Mouse (Mus musculus) forebrain, embryonic 16.5 days (tissue): ENCODE results near the gene Klhl31. TPM values are rescaled to one million over a fixed set of nuclear protein-coding genes. Genes with fewer than 3 reads are reported as not detected.

ENCODE experiments used
- ATAC-seq: fragments of 200-750 bp; cut with Nextera tagmentation; 2 replicates; pipeline ENCODE4 v1.8.0; 2017; ENCODE audit warnings: mild to moderate bottlenecking, moderate library complexity
- H3K27ac ChIP-seq: fragments of 300-500 bp; sonication (generic); 2 replicates; pipeline ENCODE4 v1.5.1; 2014; ENCODE audit warnings: low read length, control low read depth
- H3K27me3 ChIP-seq: fragments of 300-500 bp; sonication (generic); replicated peaks from 2 replicates; pipeline ENCODE4 v1.6.1; 2014; ENCODE audit warnings: low read length; ENCODE audit not compliant: control insufficient read depth, insufficient read depth
- H3K36me3 ChIP-seq: fragments of 300-500 bp; sonication (generic); 2 replicates; pipeline ENCODE4 v1.6.1; 2014; ENCODE audit not compliant: control insufficient read depth, insufficient read depth
- H3K4me1 ChIP-seq: fragments of 300-500 bp; sonication (generic); replicated peaks from 2 replicates; pipeline ENCODE4 v1.6.1; 2014; ENCODE audit warnings: low read length; ENCODE audit not compliant: control insufficient read depth, insufficient read depth
- H3K4me2 ChIP-seq: fragments of 300-500 bp; sonication (generic); 2 replicates; pipeline ENCODE4 v1.6.1; 2014; ENCODE audit warnings: mild to moderate bottlenecking, low read length, control low read depth
- H3K4me3 ChIP-seq: fragments of 300-500 bp; sonication (generic); replicated peaks from 2 replicates; pipeline ENCODE4 v1.5.1; 2014; ENCODE audit warnings: mild to moderate bottlenecking, low read length, control low read depth
- H3K9ac ChIP-seq: fragments of 300-500 bp; sonication (generic); replicated peaks from 2 replicates; pipeline ENCODE4 v1.6.1; 2014; ENCODE audit warnings: low read depth, low read length, control low read depth
- H3K9me3 ChIP-seq: fragments of 300-500 bp; sonication (generic); 2 replicates; pipeline ENCODE4 v1.6.1; 2016; ENCODE audit warnings: low read length; ENCODE audit not compliant: control insufficient read depth
- WGBS: fragments of 180-500 bp; shearing (Covaris S2); extraction: QIAGEN DNeasy Blood & Tissue Kit; methylation state at CpG from one replicate; pipeline ENCODE4 v1.1.7; 2014; 5-methylcytosine and 5-hydroxymethylcytosine counted together
- polyA plus RNA-seq: library from polyadenylated mRNA; unstranded; fragments of >200 nt; fragmentation: Nextera tagmentation; extraction: Ambion mirVana; gene quantifications from 2 replicates; pipeline ENCODE4 v1.2.1, GENCODE M21; 2015

The Klhl31 gene
- polyA plus RNA-seq, 1 experiment from 2014 or later: 0.04 TPM

DNA sequence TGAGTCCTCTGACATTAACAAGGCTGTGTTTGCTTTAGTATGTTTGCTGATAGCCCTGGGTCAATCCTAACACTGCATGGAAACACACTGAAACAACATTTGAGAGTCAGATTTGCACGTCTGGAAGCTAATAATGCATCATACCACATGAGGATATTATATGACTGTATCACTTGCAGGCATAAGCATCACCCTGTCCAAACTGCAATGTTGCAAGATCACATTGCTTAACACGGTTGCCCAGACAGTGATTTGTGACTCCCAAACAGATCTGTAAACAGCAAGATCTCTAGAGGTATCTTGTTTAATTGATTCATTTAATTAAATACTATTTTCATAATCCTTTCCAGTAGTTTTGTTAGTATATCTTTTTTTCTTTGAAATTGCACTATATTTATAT lies 17.9 kb upstream of the Klhl31 start:
- Histone ChIP-seq H3K4me1 (no peaks in the 10 kb centered on the region), H3K36me3 (no peaks in the 10 kb centered on the region), H3K4me2 (no peak overlapping the region), H3K27me3 (no peaks in the 10 kb centered on the region), H3K9ac (no peak overlapping the region), H3K4me3 (no peak overlapping the region), H3K27ac (no peak overlapping the region), H3K9me3 (0 out of 2 replicates have a peak, but pooled peaks cover 2% of the 10 kb centered on the region)
- WGBS: 85% methylated on average over 2 of the region's 2 CpGs
- no peak for ATAC-seq

DNA sequence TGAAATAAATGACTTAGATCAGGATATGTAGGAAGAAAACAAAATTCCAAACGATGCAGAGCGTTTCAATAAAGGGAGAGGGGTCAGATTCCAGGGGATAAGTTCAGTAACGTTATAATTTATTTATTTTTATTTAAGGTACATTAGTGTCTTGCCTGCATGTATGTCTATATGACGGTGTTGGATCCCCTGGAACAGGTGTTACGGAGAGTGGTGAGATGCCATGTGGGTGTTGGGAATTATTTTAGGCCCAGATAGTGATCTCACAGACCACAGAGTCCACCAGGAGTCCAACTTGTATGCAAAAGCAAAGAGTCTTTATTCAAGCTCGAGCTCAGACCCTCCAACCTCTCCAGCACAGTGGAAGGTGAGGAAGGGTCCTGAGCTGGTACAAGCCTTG lies 16.2 kb upstream of the Klhl31 start:
- Histone ChIP-seq H3K4me1 (no peaks in the 10 kb centered on the region), H3K9me3 (0 out of 2 replicates have a peak, but pooled peaks cover 2% of the 10 kb centered on the region), H3K4me2 (no peak overlapping the region), H3K4me3 (no peak overlapping the region), H3K36me3 (no peaks in the 10 kb centered on the region), H3K27me3 (no peaks in the 10 kb centered on the region), H3K27ac (no peak overlapping the region), H3K9ac (no peak overlapping the region)
- ATAC-seq: peak; percentile 47
- WGBS: 86% methylated on average over 6 of the region's 6 CpGs

DNA sequence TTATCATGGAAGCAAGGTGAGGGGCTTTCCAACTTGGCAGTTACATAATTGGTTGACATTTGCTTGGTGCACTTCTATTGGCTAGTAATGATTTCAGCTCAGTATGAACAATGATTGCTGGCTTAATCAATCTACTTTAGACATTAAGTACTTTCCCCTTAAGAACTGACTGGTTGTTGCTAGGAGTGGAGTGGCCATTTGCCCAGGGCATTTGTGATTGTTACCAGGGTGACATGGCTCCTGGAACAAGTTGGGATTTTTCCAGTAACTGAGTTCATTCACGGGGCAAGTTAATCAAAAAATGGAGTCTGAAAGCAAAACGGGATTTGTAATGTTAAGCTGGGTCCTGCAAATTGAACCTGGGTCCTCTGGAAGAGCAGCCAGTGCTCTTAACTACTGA lies 15.8 kb upstream of the Klhl31 start:
- no peak overlapping the region for H3K9ac ChIP-seq
- WGBS: 33% methylated on average over 2 of the region's 2 CpGs
- H3K27me3 ChIP-seq: no peaks in the 10 kb centered on the region
- no peak overlapping the region for H3K4me2 ChIP-seq
- H3K27ac ChIP-seq: no peak overlapping the region
- H3K36me3 ChIP-seq: no peaks in the 10 kb centered on the region
- no peaks in the 10 kb centered on the region for H3K4me1 ChIP-seq
- H3K9me3 ChIP-seq: 0 out of 2 replicates have a peak, but pooled peaks cover 2% of the 10 kb centered on the region
- ATAC-seq: peak; percentile 78
- H3K4me3 ChIP-seq: no peak overlapping the region

DNA sequence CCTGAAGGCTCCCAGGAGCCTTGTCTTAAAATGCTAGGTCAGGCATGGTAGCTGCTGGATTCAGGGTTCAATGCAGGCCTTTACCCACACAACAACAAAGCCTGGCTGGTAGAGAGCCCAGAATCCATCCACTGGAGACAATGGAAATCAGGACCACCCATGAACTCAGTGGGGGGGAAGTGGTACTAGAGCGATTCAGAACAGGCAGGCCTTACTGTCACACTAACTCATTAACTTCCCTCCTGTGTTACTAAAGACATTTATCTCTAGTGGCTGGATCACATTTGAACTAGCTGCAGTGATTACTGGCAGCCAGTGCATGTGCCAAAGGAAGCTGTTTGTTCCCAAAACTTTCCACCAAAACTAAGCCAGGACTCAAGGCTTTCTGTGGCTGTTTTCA lies 13.4 kb upstream of the Klhl31 start:
- Histone ChIP-seq H3K36me3 (no peaks in the 10 kb centered on the region), H3K9me3 (0 out of 2 replicates have a peak, but pooled peaks cover 2% of the 10 kb centered on the region), H3K4me2 (no peak overlapping the region), H3K9ac (no peak overlapping the region), H3K4me1 (no peaks in the 10 kb centered on the region), H3K27me3 (no peaks in the 10 kb centered on the region), H3K4me3 (no peak overlapping the region), H3K27ac (no peak overlapping the region)
- 10% methylated on average over 1 of the region's 1 CpGs for WGBS
- ATAC-seq: peak; percentile 76

DNA sequence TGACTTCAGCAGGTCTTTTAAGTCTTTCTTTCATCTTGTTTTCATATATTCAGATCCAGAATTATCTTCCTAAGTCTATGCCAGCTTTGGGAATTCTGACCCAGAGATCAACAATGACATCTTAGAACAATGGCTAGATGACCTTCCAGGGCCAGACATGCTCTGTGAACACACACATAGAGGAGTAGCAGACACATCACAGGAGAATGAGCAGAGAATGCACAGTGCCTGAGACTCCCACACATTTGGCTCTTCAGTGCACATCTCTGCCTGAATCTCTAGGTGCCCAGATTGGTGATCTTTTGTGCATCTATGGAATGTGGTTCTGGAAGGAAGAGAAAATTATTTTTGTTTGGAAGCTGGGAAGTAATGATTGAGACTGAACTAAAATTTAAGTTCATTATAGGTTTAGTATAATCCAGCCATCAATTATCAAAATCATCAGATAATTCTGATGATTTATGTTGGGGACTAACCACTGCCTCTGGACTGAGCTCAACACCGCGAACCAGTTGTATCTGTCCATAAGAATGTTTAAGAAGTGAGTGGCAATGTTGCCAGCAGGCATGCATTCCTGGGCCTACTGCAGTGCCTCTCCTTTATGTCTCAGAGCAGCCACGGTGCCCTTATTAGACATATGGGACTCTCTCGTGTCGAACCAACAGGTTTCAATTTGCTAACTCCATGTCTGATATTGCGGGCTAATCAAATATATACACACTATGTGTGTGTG lies 12.8 kb upstream of the Klhl31 start:
- Histone ChIP-seq H3K9ac (no peak overlapping the region), H3K4me2 (no peak overlapping the region), H3K27ac (no peak overlapping the region), H3K4me3 (no peak overlapping the region), H3K4me1 (no peaks in the 10 kb centered on the region), H3K27me3 (no peaks in the 10 kb centered on the region), H3K9me3 (0 out of 2 replicates have a peak, but pooled peaks cover 2% of the 10 kb centered on the region), H3K36me3 (no peaks in the 10 kb centered on the region)
- no peak for ATAC-seq
- 92% methylated on average over 6 of the region's 6 CpGs for WGBS

DNA sequence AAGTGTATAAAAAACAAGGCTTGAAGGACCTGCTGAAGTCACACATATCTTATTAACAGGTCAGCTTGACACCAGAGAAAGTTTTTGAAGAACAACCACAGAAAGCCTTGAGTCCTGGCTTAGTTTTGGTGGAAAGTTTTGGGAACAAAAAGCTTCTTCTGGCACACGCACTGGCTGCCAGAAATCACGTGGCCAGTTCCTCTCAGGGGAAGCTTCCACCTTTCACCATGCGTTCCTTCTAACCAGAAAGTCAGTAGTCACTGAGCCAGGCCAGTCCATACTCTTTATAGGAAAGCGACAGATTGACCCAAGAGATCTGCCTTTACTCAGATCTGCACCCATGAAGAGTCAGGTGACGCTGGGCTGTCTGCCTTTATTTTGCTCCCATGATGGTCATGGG lies 12.1 kb upstream of the Klhl31 start:
- H3K4me1 ChIP-seq: no peaks in the 10 kb centered on the region
- no peaks in the 10 kb centered on the region for H3K27me3 ChIP-seq
- no peak for ATAC-seq
- H3K4me2 ChIP-seq: no peak overlapping the region
- H3K36me3 ChIP-seq: no peaks in the 10 kb centered on the region
- H3K9me3 ChIP-seq: 0 out of 2 replicates have a peak, but pooled peaks cover 2% of the 10 kb centered on the region
- WGBS: 88% methylated on average over 5 of the region's 5 CpGs
- no peak overlapping the region for H3K4me3 ChIP-seq
- no peak overlapping the region for H3K9ac ChIP-seq
- H3K27ac ChIP-seq: no peak overlapping the region

DNA sequence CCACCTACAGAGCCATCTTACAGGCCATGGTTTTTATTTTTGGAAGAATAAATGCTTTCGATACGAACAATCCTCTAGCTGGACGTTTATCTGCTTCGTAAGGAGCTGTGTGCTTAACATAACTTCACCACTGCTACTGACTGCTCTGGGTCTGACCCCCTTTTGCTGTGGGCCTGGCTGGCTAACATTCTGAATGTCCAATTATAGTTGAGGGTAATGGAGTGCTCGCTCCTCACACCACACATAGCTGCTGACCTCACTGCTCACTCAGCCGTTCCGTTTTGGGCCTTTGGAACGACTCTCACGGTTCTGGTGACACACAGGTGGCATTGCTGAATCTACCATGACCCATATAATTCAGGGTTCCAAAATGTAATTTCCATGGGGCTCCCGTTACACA lies 7.6 kb upstream of the Klhl31 start:
- no peaks in the 10 kb centered on the region for H3K4me1 ChIP-seq
- WGBS: 91% methylated on average over 10 of the region's 10 CpGs
- H3K27ac ChIP-seq: no peak overlapping the region
- no peaks in the 10 kb centered on the region for H3K9me3 ChIP-seq
- H3K27me3 ChIP-seq: no peaks in the 10 kb centered on the region
- H3K4me2 ChIP-seq: no peak overlapping the region
- no peak overlapping the region for H3K4me3 ChIP-seq
- no peak for ATAC-seq
- H3K9ac ChIP-seq: no peak overlapping the region
- H3K36me3 ChIP-seq: no peaks in the 10 kb centered on the region

DNA sequence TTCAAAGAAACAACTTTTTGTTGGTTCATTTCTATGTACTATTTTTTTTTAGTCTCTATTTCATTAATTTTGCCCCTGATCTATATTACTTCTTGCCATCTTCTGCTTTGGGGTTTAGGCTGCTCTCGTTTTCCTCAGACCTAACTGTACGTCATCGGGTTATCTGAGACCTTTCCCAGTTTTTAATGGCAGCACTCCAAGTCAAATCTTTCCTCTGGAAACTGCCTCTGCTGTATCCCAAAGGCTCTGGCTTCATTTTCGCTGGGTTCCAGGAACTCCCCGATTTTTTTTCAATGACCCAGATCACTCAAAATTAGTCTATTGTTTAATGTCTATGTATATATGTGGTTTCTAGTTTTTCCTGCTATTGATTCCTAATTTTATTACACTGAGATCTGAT lies 6.6 kb upstream of the Klhl31 start:
- H3K27ac ChIP-seq: no peak overlapping the region
- H3K9me3 ChIP-seq: no peaks in the 10 kb centered on the region
- H3K4me1 ChIP-seq: no peaks in the 10 kb centered on the region
- no peaks in the 10 kb centered on the region for H3K36me3 ChIP-seq
- no peak overlapping the region for H3K9ac ChIP-seq
- WGBS: 71% methylated on average over 5 of the region's 5 CpGs
- H3K4me3 ChIP-seq: no peak overlapping the region
- no peak overlapping the region for H3K4me2 ChIP-seq
- no peak for ATAC-seq
- H3K27me3 ChIP-seq: no peaks in the 10 kb centered on the region

DNA sequence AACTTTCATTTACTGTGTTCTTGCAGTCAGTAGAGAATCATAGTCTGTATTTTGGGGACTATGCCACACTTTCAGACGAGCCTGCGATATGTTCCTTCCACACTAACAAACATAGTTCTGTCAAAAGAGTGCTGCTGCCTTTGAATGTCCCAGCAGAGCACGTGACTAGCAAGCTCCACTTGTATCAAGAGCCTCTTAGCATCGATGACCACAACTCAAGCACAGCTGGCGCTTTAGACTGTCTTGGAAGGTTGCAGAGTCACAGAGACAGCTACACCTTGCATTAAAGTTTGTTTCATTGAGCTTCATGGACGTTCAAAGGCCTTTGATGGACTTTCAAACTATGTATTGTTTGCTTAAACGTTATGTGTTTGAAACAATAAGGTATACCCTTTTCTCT lies 5.5 kb upstream of the Klhl31 start:
- H3K36me3 ChIP-seq: no peaks in the 10 kb centered on the region
- no peaks in the 10 kb centered on the region for H3K4me1 ChIP-seq
- no peaks in the 10 kb centered on the region for H3K9me3 ChIP-seq
- H3K27me3 ChIP-seq: no peaks in the 10 kb centered on the region
- WGBS: 83% methylated on average over 7 of the region's 7 CpGs
- H3K9ac ChIP-seq: no peak overlapping the region
- ATAC-seq: no peak
- no peak overlapping the region for H3K27ac ChIP-seq
- no peak overlapping the region for H3K4me2 ChIP-seq
- no peak overlapping the region for H3K4me3 ChIP-seq

DNA sequence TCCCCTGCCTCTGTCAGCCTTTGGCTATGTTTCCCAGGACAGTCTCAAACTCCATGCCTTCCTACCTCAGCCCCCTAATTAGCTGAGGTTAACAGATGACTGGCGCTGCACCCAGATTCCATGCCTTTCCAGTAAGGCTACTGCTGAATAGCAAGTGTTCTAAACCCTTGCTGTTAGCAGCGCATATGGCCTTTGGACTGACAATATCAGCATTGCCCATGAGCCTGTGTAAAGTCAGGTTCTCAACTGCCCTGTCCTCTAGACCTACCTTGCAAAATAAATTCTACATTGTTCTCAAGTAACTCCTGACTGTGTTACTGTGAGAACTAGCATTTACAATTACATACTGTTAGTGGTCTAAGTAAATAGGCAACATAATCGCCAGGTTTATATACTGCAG lies 3.9 kb upstream of the Klhl31 start:
- H3K9ac ChIP-seq: no peak overlapping the region
- WGBS: 88% methylated on average over 3 of the region's 3 CpGs
- no peaks in the 10 kb centered on the region for H3K27me3 ChIP-seq
- H3K27ac ChIP-seq: no peak overlapping the region
- ATAC-seq: no peak
- no peaks in the 10 kb centered on the region for H3K4me1 ChIP-seq
- no peaks in the 10 kb centered on the region for H3K9me3 ChIP-seq
- H3K4me2 ChIP-seq: no peak overlapping the region
- no peak overlapping the region for H3K4me3 ChIP-seq
- no peaks in the 10 kb centered on the region for H3K36me3 ChIP-seq
